Mouse (Mus musculus) bone marrow, adult 2 months (tissue): ENCODE measurements around the gene Gzmm.

Experiments
- CTCF ChIP-seq: fragments of 200-500 bp; IDR thresholded peaks from 2 replicates; pipeline ENCODE4 v1.5.1; 2011; ENCODE audit warnings: low read length, control low read depth; ENCODE audit not compliant: control insufficient read depth, insufficient read depth
- POLR2A ChIP-seq: fragments of 200-500 bp; IDR thresholded peaks from 2 replicates; pipeline ENCODE4 v1.6.1; 2011; ENCODE audit warnings: low read depth, mild to moderate bottlenecking, control low read depth, low read length, borderline replicate concordance; ENCODE audit not compliant: control insufficient read depth

DNA sequence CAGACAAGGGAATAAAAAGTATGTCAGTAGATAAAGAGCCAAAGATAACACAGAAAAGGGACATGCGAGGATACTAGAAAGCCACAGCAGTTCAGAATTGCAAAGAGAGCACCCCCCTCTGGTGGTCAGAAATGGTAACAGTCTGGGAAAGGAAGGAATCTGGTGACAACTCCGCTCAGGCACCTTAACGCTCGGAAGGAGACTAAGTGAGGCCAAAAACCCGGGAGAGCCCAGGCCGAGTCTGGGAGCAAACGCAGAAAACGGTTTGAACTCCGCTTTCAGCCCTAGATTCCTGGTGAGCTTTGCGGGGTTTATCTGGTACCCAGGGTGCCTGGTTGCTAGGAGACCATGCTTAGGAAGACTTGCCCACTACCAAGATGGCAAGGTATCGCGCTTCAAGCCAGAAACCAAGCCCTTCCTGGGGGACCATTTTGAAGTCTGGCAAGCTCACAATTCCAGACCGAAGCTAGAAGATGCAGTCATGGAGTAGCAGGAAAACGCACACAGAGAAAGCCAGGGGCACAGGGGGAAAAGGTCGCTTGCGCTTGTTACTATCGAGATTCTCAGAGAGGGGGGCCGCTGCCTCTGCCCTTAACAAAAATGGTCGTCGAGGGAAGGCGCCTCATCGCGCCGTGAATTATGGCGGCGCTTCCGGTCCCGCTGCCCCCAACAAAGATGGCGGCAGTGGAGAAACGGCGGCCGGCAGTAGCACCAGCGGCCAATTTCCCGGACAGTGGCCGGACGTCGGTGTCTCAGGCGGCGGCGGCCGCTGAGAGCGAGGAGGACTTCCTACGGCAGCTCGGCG, 19.8 kb upstream of the Gzmm start, which contains the start of gene Tpgs1:
- TF ChIP-seq CTCF (peak; percentile 52; the same call in 1 of the 2 replicates), POLR2A (peak; percentile 74; the same call in 1 of the 2 replicates)
